Mouse (Mus musculus): ENCODE measurements around the gene Ddx46.

GRCm38 (mm10) chr13:55636185-55636983, 1.6 kb downstream of the Ddx46 start:
- no peak for TF ChIP-seq CTCF (IDR thresholded peaks at IDR 0.05; ENCODE audit: low read depth, low read length)
- TF ChIP-seq GATA1 (IDR thresholded peaks at IDR 0.05; ENCODE audit: borderline replicate concordance, low read length) = no peak
- TF ChIP-seq POLR2AphosphoS5 (IDR thresholded peaks at IDR 0.05; ENCODE audit: insufficient replicate concordance, low read depth, low read length) = no peak
- TF ChIP-seq TAL1 (conservative IDR thresholded peaks at IDR 0.05; ENCODE audit: low read depth, low read length) = no peak
- no peak for TF ChIP-seq GATA2 (IDR thresholded peaks at IDR 0.05; ENCODE audit: borderline replicate concordance, low read depth, low read length)

Data from G1E (cell line).